Mouse (Mus musculus): Measurements from ENCODE around the gene Hcfc1.
A peak's percentile ranks its signal among the peaks of the same experiment; 100 is the strongest.

Gene Hcfc1

DNA sequence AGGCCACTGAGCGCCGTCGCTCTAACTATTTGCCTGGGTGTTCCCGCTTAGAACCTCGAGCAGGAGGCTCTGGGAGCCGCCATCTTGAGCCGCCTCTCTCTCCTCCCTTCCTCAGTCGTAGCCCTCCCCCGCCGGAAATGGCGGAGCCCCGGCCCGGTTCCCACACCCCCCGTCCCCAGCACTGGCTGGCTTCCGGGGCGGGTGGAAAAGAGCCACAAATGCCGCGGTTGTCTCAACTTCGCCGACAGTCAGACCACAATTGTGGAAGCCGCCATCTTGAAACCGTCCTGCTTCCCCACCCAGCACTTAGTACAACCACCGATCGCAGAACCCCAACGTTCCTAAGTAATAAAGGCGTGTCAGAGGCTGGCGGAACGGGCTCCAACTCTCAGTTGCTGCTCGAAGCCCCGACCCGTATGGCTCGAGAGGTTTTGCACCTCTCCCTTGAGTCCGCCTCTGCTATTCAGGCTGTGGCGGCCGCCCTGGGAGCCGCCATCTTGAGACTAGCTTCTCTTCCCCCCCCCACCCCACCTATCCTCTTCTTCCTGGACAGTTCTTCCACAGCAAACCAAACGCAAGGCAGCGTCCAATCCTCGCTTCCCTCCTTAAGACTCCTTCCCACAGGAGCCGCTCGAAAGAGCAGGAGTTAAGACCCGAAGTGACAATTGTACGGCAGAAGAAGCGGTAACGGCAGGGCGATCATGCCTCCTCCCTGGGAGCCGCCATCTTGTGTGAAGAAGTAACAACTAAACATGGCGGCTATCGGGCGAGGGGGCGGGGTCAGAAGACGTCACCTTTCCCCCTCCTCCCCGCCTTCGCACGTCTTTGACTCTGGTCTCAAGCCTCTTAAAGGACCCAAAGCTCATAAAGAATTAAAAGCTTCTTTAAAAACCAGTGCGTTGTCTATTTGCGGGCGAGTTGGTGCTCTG lies at the start of gene Hcfc1:
Hcfc1 (minus strand) TSS at position 110 of the 929 bp plus-strand sequence.
- DNase-seq, result peak; percentile 90

DNA sequence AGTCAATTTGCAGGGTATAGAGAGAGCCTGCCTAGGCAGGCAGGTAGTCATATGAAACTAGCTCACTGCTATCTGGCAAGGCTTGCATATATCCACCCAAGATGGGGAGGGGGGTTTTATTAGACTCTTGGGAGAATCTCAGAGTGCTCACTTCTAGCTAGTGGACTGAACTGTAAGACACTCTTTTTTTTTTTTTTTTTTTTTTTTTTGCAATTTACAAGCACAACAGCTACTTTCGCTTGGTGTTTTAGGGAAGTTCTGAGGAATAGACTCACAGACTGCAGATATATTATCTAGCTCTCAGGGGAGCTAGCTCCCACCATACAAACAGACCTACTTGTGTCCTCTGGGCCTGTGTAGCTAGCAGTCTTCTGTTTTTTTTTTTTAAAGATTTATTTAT lies 48.4 kb upstream of the Hcfc1 start:
- no peak for DNase-seq

DNA sequence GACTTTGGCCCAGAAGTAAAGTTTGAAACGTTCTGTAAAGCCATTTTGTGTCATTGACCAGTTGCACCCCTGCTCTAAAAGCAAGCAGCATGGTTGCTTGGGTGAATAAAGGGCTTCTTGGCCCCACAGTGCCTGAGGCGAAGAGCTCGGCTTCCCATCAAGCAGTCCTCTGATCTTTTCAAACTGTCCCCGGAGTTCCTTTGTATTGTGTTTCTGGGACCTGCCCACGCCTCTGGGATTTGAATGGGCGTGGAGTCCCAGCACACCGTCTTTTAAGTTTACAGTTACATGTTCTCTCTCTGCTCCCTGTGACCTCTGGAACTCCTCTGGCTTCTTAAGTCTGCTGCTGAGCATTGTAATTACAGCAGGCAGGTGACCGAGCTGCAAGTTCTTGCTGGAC lies 41.9 kb upstream of the Hcfc1 start:
- no peak for DNase-seq

- DNase-seq, result no peak
Observed at GRCm38 (mm10) chrX:74006401-74006800, 40.2 kb upstream of the Hcfc1 start.

- DNase-seq, result no peak
Observed at GRCm38 (mm10) chrX:74003644-74004043, 37.5 kb upstream of the Hcfc1 start.

- DNase-seq, result no peak
Observed at GRCm38 (mm10) chrX:74001024-74001423, 34.9 kb upstream of the Hcfc1 start.

DNA sequence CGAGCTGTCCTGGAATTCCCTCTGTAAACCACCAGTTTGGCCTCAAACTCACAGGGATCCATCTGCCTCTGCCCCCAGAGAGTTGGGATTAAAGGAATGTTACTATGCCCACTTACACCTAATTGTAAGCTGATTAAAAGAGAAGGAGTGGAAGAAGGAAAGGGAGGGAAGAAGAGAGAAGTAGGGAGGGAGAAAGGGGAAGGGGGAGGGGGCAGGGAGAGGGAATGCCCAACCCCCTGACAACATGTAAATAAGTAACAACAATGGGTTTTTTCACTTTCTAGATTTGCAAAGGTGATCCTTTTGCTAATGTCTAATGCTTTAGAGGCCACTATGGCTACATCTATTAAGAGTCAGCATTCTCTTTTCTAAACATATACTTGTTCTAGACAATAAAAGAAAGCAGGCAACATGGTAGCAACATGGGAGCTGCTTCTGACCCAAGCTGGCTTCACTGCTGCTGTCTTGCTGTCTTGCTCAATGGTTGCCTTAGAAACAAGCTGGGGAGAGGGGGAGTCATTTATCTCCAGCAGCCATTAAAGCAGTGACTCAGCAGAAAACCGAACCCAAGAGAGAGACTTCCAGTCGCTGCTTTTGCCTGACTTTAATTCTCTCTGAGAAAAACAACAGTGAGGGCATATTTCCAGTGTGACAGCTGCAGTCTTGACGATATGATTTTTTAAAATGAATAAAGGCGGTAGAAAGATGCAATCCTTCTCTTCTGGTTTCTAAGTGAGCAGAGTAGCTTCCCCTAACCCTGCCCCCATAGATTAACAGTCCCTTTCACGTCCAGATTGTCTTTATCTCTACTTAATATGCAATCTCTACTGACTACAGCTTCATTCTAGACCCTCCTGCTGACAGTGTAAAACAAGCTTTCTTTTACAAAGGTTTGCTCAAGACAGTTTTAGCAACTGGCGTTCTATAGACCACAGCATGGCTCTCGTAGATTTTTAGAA lies 33.0 kb upstream of the Hcfc1 start:
- DNase-seq, result peak; percentile 4

- DNase-seq, result no peak
Observed at GRCm38 (mm10) chrX:73977783-73978182, 11.6 kb upstream of the Hcfc1 start.

GRCm38 (mm10) chrX:73976283-73976682 lies 10.1 kb upstream of the Hcfc1 start:
- no peak for DNase-seq

GRCm38 (mm10) chrX:73972774-73973173 lies 6.6 kb upstream of the Hcfc1 start:
- DNase-seq, result no peak

GRCm38 (mm10) chrX:73970781-73971180 lies 4.6 kb upstream of the Hcfc1 start:
- no peak for DNase-seq

DNA sequence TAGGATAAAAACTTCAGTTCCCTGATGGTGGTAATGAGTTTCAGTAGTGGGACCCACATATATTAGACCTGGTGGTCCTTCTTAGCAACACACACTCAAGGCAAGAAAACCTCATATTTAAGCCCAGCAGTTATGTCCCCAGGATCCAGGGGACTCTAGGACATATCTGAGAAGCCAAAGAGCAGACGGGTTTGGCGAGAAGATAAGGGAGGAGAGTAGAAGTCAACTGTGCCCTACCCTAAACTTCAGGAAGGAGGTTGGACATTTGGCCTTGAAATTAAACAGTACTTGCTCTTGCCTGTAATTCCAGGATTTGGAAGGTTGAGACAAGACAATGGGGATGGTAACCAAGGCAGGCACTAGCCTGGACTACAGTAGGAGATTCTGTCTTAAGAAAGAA lies 3.6 kb upstream of the Hcfc1 start:
- no peak for DNase-seq

DNA sequence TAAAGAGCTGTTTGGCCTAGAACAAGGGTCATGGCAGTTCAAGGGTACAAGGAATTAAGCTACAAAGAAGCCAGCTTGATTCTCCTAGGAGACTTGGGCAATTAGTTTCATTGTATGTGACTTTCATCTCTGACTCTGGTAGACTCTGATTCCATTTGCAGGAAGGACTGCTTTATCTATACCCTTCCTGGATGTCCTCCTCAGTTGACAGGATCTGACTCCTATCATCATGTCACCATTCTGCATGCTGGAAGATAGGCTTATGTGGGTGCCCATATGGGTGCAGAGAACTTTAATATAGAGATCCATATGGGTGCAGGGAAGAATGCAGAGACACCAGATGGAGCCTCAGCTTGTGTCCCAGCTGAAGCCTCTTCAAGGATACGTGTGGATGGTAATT lies 3.0 kb upstream of the Hcfc1 start:
- no peak for DNase-seq

- peak; percentile 85 for DNase-seq
Observed at GRCm38 (mm10) chrX:73967177-73968075, 1.3 kb upstream of the Hcfc1 start.

DNA sequence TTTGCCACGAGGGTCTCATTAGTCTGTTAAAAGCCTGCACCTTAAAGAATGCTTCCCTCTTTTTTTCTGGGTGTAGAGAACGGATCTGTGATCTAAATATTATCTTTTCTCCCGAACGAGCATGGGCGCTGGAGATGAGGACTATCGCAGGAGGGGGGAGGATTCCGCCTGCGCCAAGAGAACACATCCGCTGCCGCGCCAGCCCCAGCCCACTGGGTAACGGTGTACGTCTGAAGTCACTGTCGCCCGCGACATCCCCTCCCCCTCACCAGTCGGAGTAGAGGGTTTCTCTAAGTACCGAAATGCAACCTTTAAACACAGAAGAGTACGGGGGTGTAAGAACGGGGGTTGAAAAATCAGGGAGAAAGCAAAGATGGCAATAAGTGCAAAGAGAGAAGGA lies 850 bp downstream of the Hcfc1 start:
- DNase-seq, result peak; percentile 83

DNA sequence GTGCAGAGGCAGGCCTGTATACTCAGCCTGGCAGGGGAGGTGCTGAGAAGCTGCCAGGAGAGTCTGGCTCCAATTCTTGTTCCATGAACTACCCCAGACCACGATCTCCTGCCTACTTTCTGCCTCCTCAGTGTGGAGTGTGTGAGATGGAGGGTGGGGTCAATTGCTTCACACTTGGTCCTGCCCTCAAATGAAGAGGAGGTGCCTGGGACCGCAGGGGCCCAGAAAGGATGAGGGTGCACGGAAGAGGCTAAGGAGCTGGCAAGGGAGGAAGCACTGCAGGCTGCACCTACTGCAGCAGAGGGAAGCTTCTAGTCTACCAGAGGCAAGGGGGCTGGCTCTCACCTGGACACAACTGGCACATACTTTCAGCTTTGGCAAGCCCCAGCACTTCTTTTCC lies 1.8 kb downstream of the Hcfc1 start:
- peak; percentile 45 for DNase-seq

DNA sequence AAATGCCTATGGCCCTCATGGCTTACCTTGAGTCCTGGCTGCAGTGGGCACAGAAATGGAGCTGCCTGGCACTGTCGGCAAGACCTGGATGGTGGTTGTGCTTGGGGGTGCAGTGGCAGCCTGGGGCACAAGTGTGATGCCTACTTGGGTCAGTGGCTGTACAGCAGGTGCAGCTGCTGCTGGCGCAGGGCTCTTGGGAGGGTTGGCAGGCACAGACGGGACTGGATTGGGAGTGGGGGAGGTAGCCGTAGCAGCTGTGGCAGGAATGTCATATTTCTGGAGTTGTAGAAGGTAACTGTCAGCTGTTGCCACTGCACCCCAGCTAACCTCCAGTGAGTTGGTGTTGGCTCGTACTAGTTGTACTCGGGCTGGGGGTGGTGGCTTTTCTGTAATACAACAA lies 11.2 kb downstream of the Hcfc1 start:
- no peak for DNase-seq

DNA sequence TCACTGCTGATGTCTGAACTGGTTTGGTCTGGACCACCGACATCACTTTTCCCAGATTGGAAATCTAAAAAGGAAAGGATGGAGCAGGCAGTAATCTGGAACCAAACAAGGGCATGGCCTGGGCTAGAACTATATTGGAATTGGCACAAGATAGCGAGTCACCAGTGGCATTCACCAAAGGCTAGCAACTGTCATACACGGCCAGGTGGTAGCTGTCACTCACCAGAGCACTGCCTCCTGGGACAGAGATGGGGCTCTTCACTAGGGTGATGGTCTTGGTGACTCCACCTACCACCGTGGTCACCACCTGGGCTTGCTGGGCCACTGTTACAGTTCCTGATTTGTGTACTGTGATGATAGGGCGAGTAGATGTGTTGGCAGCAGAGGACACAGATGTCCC lies 13.6 kb downstream of the Hcfc1 start:
- no peak for DNase-seq

GRCm38 (mm10) chrX:73949341-73949740 lies 16.8 kb downstream of the Hcfc1 start:
- DNase-seq, result no peak

GRCm38 (mm10) chrX:73948647-73949046 lies 17.5 kb downstream of the Hcfc1 start:
- peak; percentile 54 for DNase-seq

GRCm38 (mm10) chrX:73946896-73947295 lies 19.3 kb downstream of the Hcfc1 start:
- no peak for DNase-seq

DNA sequence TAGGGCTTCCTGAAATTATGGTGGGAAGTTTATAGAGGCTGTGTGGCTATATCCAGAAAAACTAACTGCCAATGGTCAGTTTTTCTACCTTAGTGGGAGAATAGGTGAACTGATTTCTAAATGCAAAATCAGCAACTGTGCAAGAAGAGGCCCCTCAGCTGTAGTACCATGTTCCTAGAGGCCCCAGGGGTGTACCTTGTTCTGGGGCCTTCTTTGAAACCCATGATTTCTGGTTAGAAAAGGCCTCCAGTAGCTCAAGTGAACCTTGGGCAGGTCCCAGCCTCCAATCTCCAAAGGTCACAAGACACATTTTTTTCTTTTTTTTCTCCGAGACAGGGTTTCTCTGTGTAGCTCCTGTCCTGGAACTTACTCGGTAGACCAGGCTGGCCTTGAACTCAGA lies 23.9 kb downstream of the Hcfc1 start:
- no peak for DNase-seq

DNA sequence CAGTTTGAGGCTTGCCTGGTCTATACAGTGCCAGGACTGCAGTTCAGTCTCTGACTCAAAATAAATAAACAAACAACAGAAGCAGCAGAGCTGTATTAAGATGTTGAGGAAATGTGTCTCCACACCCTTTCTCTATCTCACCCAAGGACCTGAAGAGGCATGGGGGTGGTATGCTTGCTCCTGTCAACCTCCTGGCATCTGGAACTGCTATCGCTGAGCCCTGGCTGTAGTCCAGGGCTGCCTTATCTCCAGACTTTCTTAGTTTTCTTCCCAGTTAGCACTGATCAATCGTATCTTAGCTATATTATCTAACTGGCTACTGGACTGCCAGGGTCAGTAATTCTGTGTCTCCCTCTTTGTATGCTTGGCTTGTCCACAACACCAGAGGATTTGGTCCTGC lies 24.3 kb downstream of the Hcfc1 start:
- DNase-seq, result no peak

All from thymus, postnatal 14 days (tissue).